ENCODE assay signal across 13 mouse cellular contexts in the genomic region with DNA sequence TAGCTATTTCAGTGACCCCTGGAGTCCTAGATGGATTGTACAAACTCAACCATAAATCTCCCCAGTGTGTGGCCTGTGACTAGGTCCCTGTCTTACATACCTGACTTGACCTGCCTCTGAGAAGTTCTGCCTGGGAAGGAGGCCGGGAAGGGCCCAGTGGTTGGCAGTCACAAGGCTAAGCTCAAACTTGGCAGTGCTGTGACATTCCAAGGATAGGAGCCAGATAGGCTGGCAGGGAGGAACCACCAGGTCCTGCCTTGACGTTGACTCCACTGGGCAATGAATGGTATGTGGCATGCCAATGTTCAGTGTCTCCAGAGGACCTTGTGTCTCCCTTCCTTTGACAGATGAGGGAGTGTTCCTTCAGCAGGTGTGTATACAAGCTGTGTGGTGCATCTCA.
A peak's percentile ranks its signal among the peaks of the same experiment; 100 is the strongest.
DNase-seq lines count a peak whose midpoint lies in the region; TF ChIP-seq lines count a peak whose summit lies in the region.
"Had no signal": no experiment of that assay in that cellular context is flagged by ENCODE, and none has a peak within 500 bp of the region (broad histone marks: within the 10 kb centered on the region; RNA-seq: fewer than 3 reads in every experiment).

No protein-coding gene starts in this region.

- TF ChIP-seq POLR2A in heart, adult 2 months (IDR thresholded peaks at IDR 0.05; ENCODE audit: insufficient read depth, low read depth, low read length), result no peak

- H3K36me3 ChIP-seq in heart, adult 2 months (ENCODE audit: control insufficient read depth, insufficient read depth, low read length), result no peaks in the 10 kb centered on the region
- H3K36me3 ChIP-seq: forebrain, embryonic 15.5 days; liver, embryonic 13.5 days had no signal

- H3K9ac ChIP-seq in heart, adult 2 months (ENCODE audit: low read depth, low read length), result no peak overlapping the region
- H3K9ac ChIP-seq: forebrain, embryonic 15.5 days; liver, embryonic 13.5 days; neural tube, embryonic 13.5 days had no signal

- peak; percentile 27 to 53 for DNase-seq in heart, adult 2 months
- DNase-seq in heart, adult 11 months, result no peak
- DNase-seq in adrenal gland, postnatal 10 days, result peak; percentile 69
- DNase-seq in brain, adult 2 months (ENCODE audit: low read depth, low spot score), result peak; percentile 87
- DNase-seq in cerebellum, postnatal 25 days, result peak; percentile 77 to 79
- DNase-seq in embryo, embryonic 10.5 days (ENCODE audit: low spot score), result no peak
- DNase-seq in urinary bladder, postnatal 25 days (ENCODE audit: low spot score), result no peak
- DNase-seq: liver, embryonic 13.5 days had no signal

- intact Hi-C loops in heart, adult 2 months (cut with DNase I), result no loop called here

- 42% methylated on average over 2 of the region's 2 CpGs for WGBS in heart, adult 2 months

- TF ChIP-seq CTCF in heart, adult 2 months (IDR thresholded peaks at IDR 0.05), result no peak

- H3K27me3 ChIP-seq in heart, adult 2 months (ENCODE audit: control insufficient read depth, insufficient read depth, low read length), result 0 out of 2 replicates have a peak, but pooled peaks cover 4% of the 10 kb centered on the region

- peaks cover 3% of the 10 kb centered on the region; the same call in 1 of the 2 replicates for H3K4me1 ChIP-seq in heart, adult 2 months (ENCODE audit: control insufficient read depth, insufficient read depth, low read length)
- H3K4me1 ChIP-seq: liver, embryonic 13.5 days had no signal

- H3K27ac ChIP-seq in heart, adult 2 months, result no peak overlapping the region
- H3K27ac ChIP-seq: forebrain, embryonic 15.5 days; hindbrain, embryonic 10.5 days; layer of hippocampus, adult 2 months; liver, embryonic 13.5 days; neural tube, embryonic 13.5 days had no signal

- no peaks in the 10 kb centered on the region for H3K79me2 ChIP-seq in heart, adult 2 months (replicated peaks; ENCODE audit: control insufficient read depth, insufficient read depth, low read length)

- no peak overlapping the region for H3K4me3 ChIP-seq in heart, adult 2 months
- H3K4me3 ChIP-seq: erythroblast, embryonic 14.5 days; forebrain, embryonic 15.5 days; hindbrain, embryonic 10.5 days; layer of hippocampus, adult 2 months; liver, embryonic 13.5 days; neural tube, embryonic 13.5 days had no signal

- TF ChIP-seq EP300 in heart, adult 2 months (IDR thresholded peaks at IDR 0.05; ENCODE audit: insufficient read depth, low read depth, low read length), result no peak

Comparison
In these comparisons a context has a peak if more than half of its experiments do, and no peak if none do; other contexts are left out.
1. DNase-seq: peak in heart, adult 2 months (2 of 2), adrenal gland, postnatal 10 days (single experiment), brain, adult 2 months (single experiment) and cerebellum, postnatal 25 days (2 of 2); none in heart, adult 11 months (single experiment), embryo, embryonic 10.5 days (single experiment) and urinary bladder, postnatal 25 days (single experiment).